ENCODE assay signal across 28 mouse cellular contexts in the genomic region with DNA sequence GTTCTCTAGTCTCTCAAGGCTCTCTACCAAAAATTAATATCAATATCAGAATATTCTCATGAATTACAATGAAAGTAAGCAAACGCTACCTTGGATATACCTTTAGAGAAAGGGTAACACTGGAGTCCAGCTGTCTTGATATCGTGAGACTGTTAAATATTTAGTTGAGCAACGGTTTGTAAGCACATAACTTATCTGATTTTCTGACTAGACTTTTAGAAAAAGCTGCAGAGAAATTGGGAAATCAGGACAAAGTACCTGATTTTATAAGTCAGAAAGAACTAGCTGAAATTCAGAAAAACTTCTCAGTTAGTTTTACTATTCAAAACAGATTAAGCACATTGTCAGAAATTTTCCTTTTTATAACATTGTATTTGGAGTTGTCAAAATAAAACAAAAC.
"Had no signal": no experiment of that assay in that cellular context is flagged by ENCODE, and none has a peak within 500 bp of the region (broad histone marks: within the 10 kb centered on the region; RNA-seq: fewer than 3 reads in every experiment).

No protein-coding gene starts in this region.

- H3K4me3 ChIP-seq: embryonic facial prominence, embryonic 10.5 days; embryonic facial prominence, embryonic 12.5 days; embryonic facial prominence, embryonic 13.5 days; embryonic facial prominence, embryonic 15.5 days; erythroblast, embryonic 14.5 days; forebrain, embryonic 10.5 days; forebrain, embryonic 12.5 days; forebrain, embryonic 13.5 days; forebrain, embryonic 15.5 days; gastrocnemius, adult 2 months; heart, adult 2 months had no signal

- H3K9ac ChIP-seq: embryonic facial prominence, embryonic 12.5 days; embryonic facial prominence, embryonic 13.5 days; embryonic facial prominence, embryonic 15.5 days; forebrain, embryonic 12.5 days; forebrain, embryonic 13.5 days; forebrain, embryonic 15.5 days; forebrain, postnatal 0 days had no signal

- H3K9me3 ChIP-seq: embryonic facial prominence, embryonic 10.5 days; embryonic facial prominence, embryonic 12.5 days; embryonic facial prominence, embryonic 13.5 days; embryonic facial prominence, embryonic 15.5 days; forebrain, embryonic 10.5 days; forebrain, embryonic 12.5 days; forebrain, embryonic 13.5 days; forebrain, embryonic 15.5 days had no signal

- H3K4me1 ChIP-seq: embryonic facial prominence, embryonic 10.5 days; embryonic facial prominence, embryonic 12.5 days; embryonic facial prominence, embryonic 13.5 days; embryonic facial prominence, embryonic 15.5 days; forebrain, embryonic 10.5 days; forebrain, embryonic 13.5 days; forebrain, embryonic 15.5 days had no signal

- H3K27me3 ChIP-seq: embryonic facial prominence, embryonic 12.5 days; embryonic facial prominence, embryonic 13.5 days; embryonic facial prominence, embryonic 15.5 days; forebrain, embryonic 12.5 days; forebrain, embryonic 13.5 days; forebrain, embryonic 15.5 days had no signal

- H3K36me3 ChIP-seq: embryonic facial prominence, embryonic 10.5 days; embryonic facial prominence, embryonic 12.5 days; embryonic facial prominence, embryonic 13.5 days; embryonic facial prominence, embryonic 15.5 days; forebrain, embryonic 10.5 days; forebrain, embryonic 12.5 days; forebrain, embryonic 15.5 days had no signal

- H3K27ac ChIP-seq: embryonic facial prominence, embryonic 10.5 days; embryonic facial prominence, embryonic 12.5 days; embryonic facial prominence, embryonic 13.5 days; embryonic facial prominence, embryonic 15.5 days; forebrain, embryonic 10.5 days; forebrain, embryonic 12.5 days; forebrain, embryonic 13.5 days; forebrain, embryonic 15.5 days; gastrocnemius, adult 2 months; heart, adult 2 months had no signal

- DNase-seq: cerebellum, adult 8-10 months; cerebellum, adult 9-10 months; cerebellum, adult 9-11 months; cerebellum, postnatal 10 days; cerebellum, postnatal 14 days; cerebellum, postnatal 25 days; cerebellum, postnatal 36 days; embryo, embryonic 11 days; forebrain, postnatal 0 days; gastrocnemius, adult 2 months; gastrocnemius, postnatal 10 days; gastrocnemius, postnatal 14 days; gastrocnemius, postnatal 25 days; gastrocnemius, postnatal 36 days; heart, adult 11 months; heart, adult 18-20 months; heart, adult 2 months had no signal

- H3K4me2 ChIP-seq: embryonic facial prominence, embryonic 12.5 days; embryonic facial prominence, embryonic 13.5 days; embryonic facial prominence, embryonic 15.5 days; forebrain, embryonic 12.5 days; forebrain, embryonic 13.5 days; forebrain, embryonic 15.5 days had no signal

- ATAC-seq: forebrain, embryonic 13.5 days; forebrain, embryonic 14.5 days; forebrain, embryonic 15.5 days; forebrain, embryonic 16.5 days; forebrain, postnatal 0 days had no signal
